Mouse (Mus musculus) thymus, adult 18-20 months (tissue): ENCODE measurements around the gene Cd151.

Source experiments
- DNase-seq, 2 experiments: peaks; one replicate each; pipeline ENCODE4 v3.0.0; 2022; ENCODE audit warnings: mixed read lengths in 2 of 2

The Cd151 gene

GRCm38 (mm10) chr7:141501820-141502555, 34.8 kb downstream of the Cd151 start:
- no peak for DNase-seq

- DNase-seq = no peak
Observed at GRCm38 (mm10) chr7:141502556-141502905, 35.3 kb downstream of the Cd151 start.

- no peak for DNase-seq
Observed at GRCm38 (mm10) chr7:141506278-141506677, 39.1 kb downstream of the Cd151 start.

GRCm38 (mm10) chr7:141508160-141508559, 41.0 kb downstream of the Cd151 start:
- DNase-seq = no peak

GRCm38 (mm10) chr7:141510196-141510595, 43.0 kb downstream of the Cd151 start:
- DNase-seq = no peak

- no peak for DNase-seq
Observed at GRCm38 (mm10) chr7:141510681-141511191, 43.5 kb downstream of the Cd151 start.

- DNase-seq = no peak
Observed at GRCm38 (mm10) chr7:141517638-141518037, 50.4 kb downstream of the Cd151 start.

- no peak for DNase-seq
Observed at GRCm38 (mm10) chr7:141518296-141518695, 51.1 kb downstream of the Cd151 start.

- DNase-seq = no peak
Observed at GRCm38 (mm10) chr7:141518926-141519325, 51.7 kb downstream of the Cd151 start.

- DNase-seq = no peak
Observed at GRCm38 (mm10) chr7:141519795-141520194, 52.6 kb downstream of the Cd151 start.
